Mouse (Mus musculus) hindbrain, embryonic 16.5 days (tissue): ENCODE measurements at regions not wholly inside any gene's neighbourhood (a gene's known extent, or its start where the extent isn't known, plus 50 kb on each side); places are given as distances from the start of the nearest gene placed in this dataset.

Experiments used
- ATAC-seq: fragments of 200-750 bp; cut with Nextera tagmentation; 2 replicates; pipeline ENCODE4 v1.8.0; 2017; ENCODE audit warnings: moderate TSS enrichment, moderate library complexity
- H3K27ac ChIP-seq: fragments of 300-500 bp; sonication (generic); 2 replicates; pipeline ENCODE4 v1.5.1; 2014; ENCODE audit warnings: low read depth, mild to moderate bottlenecking, control low read depth, low read length, moderate library complexity
- H3K27me3 ChIP-seq: fragments of 300-500 bp; sonication (generic); replicated peaks from 2 replicates; pipeline ENCODE4 v1.6.1; 2014; ENCODE audit warnings: low read length; ENCODE audit not compliant: control insufficient read depth, insufficient read depth
- H3K36me3 ChIP-seq: fragments of 300-500 bp; sonication (generic); 2 replicates; pipeline ENCODE4 v1.6.1; 2014; ENCODE audit warnings: mild to moderate bottlenecking, low read length, moderate library complexity, mixed read lengths; ENCODE audit not compliant: control insufficient read depth, insufficient read depth
- H3K4me1 ChIP-seq: fragments of 300-500 bp; sonication (generic); 2 replicates; pipeline ENCODE4 v1.6.1; 2014; ENCODE audit warnings: low read depth, low read length; ENCODE audit not compliant: control insufficient read depth, insufficient read depth
- H3K4me2 ChIP-seq: fragments of 300-500 bp; sonication (generic); 2 replicates; pipeline ENCODE4 v1.6.1; 2014; ENCODE audit warnings: mild to moderate bottlenecking, low read length, control low read depth, moderate library complexity
- H3K4me3 ChIP-seq: fragments of 300-500 bp; sonication (generic); 2 replicates; pipeline ENCODE4 v1.5.1; 2014; ENCODE audit warnings: mild to moderate bottlenecking, low read length, control low read depth, moderate library complexity
- H3K9ac ChIP-seq: fragments of 300-500 bp; sonication (generic); 2 replicates; pipeline ENCODE4 v1.6.1; 2014; ENCODE audit warnings: low read depth, mild to moderate bottlenecking, control low read depth, low read length, moderate library complexity
- H3K9me3 ChIP-seq: fragments of 300-500 bp; sonication (generic); 2 replicates; pipeline ENCODE4 v1.6.1; 2014; ENCODE audit warnings: mild to moderate bottlenecking, low read length, moderate library complexity; ENCODE audit not compliant: control insufficient read depth
- WGBS: fragments of 180-500 bp; shearing (Covaris S2); extraction: QIAGEN DNeasy Blood & Tissue Kit; methylation state at CpG from one replicate; pipeline ENCODE4 v1.1.7; 2014; 5-methylcytosine and 5-hydroxymethylcytosine counted together

GRCm38 (mm10) chr12:60820979-60821378 is 702.0 kb upstream of the Lrfn5 start:
- Histone ChIP-seq H3K4me1 (no peaks in the 10 kb centered on the region), H3K9me3 (no peaks in the 10 kb centered on the region), H3K4me3 (no peak overlapping the region), H3K9ac (no peak overlapping the region), H3K4me2 (no peak overlapping the region), H3K27ac (no peak overlapping the region), H3K27me3 (no peaks in the 10 kb centered on the region), H3K36me3 (no peaks in the 10 kb centered on the region)
- peak; percentile 74; the same call in 1 of the 2 replicates for ATAC-seq
- WGBS: 65% methylated on average over 7 of the region's 7 CpGs
